Mouse (Mus musculus) heart, postnatal 0 days (tissue): ENCODE measurements around the gene Srf. TPM values are rescaled to one million over a fixed set of nuclear protein-coding genes. Genes with fewer than 3 reads are reported as not detected.

Experiments used
- ATAC-seq: fragments of 200-750 bp; cut with Nextera tagmentation; 2 replicates; pipeline ENCODE4 v1.8.0; 2017; ENCODE audit warnings: low read depth, moderate number of reproducible peaks, moderate library complexity; ENCODE audit not compliant: insufficient read depth
- DNase-seq: peaks from one replicate; pipeline ENCODE4 v3.0.0-alpha.2; 2016; ENCODE audit warnings: low spot score
- H3K27ac ChIP-seq: fragments of 300-500 bp; sonication (generic); 2 replicates; pipeline ENCODE4 v1.5.1; 2014; ENCODE audit warnings: low read depth, mild to moderate bottlenecking
- H3K27me3 ChIP-seq: fragments of 300-500 bp; sonication (generic); 2 replicates; pipeline ENCODE4 v1.6.1; 2014; ENCODE audit warnings: low read length, mixed read lengths; ENCODE audit not compliant: control insufficient read depth, insufficient read depth
- H3K36me3 ChIP-seq: fragments of 300-500 bp; sonication (generic); replicated peaks from 2 replicates; pipeline ENCODE4 v1.6.1; 2014; ENCODE audit warnings: low read length, mixed read lengths; ENCODE audit not compliant: control insufficient read depth, insufficient read depth
- H3K4me1 ChIP-seq: fragments of 300-500 bp; sonication (generic); 2 replicates; pipeline ENCODE4 v1.6.1; 2014; ENCODE audit warnings: antibody characterized with exemption; ENCODE audit not compliant: control insufficient read depth, insufficient read depth
- H3K4me2 ChIP-seq: fragments of 300-500 bp; sonication (generic); 2 replicates; pipeline ENCODE4 v1.6.1; 2014; ENCODE audit warnings: low read depth, mild to moderate bottlenecking, low read length, moderate library complexity
- H3K4me3 ChIP-seq: fragments of 300-500 bp; sonication (generic); 2 replicates; pipeline ENCODE4 v1.5.1; 2014; ENCODE audit warnings: low read depth, low read length
- H3K9ac ChIP-seq: fragments of 300-500 bp; sonication (generic); replicated peaks from 2 replicates; pipeline ENCODE4 v1.6.1; 2014; ENCODE audit warnings: low read depth, low read length, mixed read lengths
- H3K9me3 ChIP-seq: fragments of 300-500 bp; sonication (generic); replicated peaks from 2 replicates; pipeline ENCODE4 v1.6.1; 2016; ENCODE audit warnings: low read length; ENCODE audit not compliant: control insufficient read depth
- CTCF ChIP-seq: IDR thresholded peaks from 2 replicates; pipeline ENCODE4 v1.5.1; 2016; ENCODE audit warnings: antibody characterized with exemption, control low read depth, low read depth
- EP300 ChIP-seq: IDR thresholded peaks from 2 replicates; pipeline ENCODE4 v1.6.1; 2016; ENCODE audit warnings: antibody characterized with exemption, low read depth
- WGBS: fragments of 180-500 bp; shearing (Covaris S2); extraction: QIAGEN DNeasy Blood & Tissue Kit; methylation state at CpG from one replicate; pipeline ENCODE4 v1.1.7; 2014; 5-methylcytosine and 5-hydroxymethylcytosine counted together
- polyA plus RNA-seq: library from polyadenylated mRNA; unstranded; fragments of >200 nt; fragmentation: Nextera tagmentation; extraction: Ambion mirVana; gene quantifications from 2 replicates; pipeline ENCODE4 v1.2.1, GENCODE M21; 2015
- total RNA-seq: library from RNA; depleted of rRNA; stranded (reverse); fragments of >200 nt; gene quantifications from 2 replicates; pipeline ENCODE4 v1.2.3, GENCODE M21; 2014; ENCODE audit warnings: low replicate concordance; rRNA removed

Gene Srf
- 192 and 271 TPM in 2 replicates for total RNA-seq
- 6.4 and 8.8 TPM in 2 replicates for polyA plus RNA-seq

- H3K9me3 ChIP-seq, result no peaks in the 10 kb centered on the region
- ATAC-seq, result peak; percentile 87
- H3K9ac ChIP-seq, result peak within 1 kb of the TSS; percentile 100
- peak within 1 kb of the TSS; percentile 99 for H3K27ac ChIP-seq
- peak within 1 kb of the TSS; percentile 83 for H3K4me2 ChIP-seq
- DNase-seq, result peak; percentile 99
- WGBS, result under 1% methylated on average over 84 of the region's 87 CpGs
- TF ChIP-seq CTCF (0 out of 2 replicates have a peak, but pooled peaks have one; percentile 1), EP300 (0 out of 2 replicates have a peak, but pooled peaks have one; percentile 44)
- H3K27me3 ChIP-seq, result no peaks in the 10 kb centered on the region
- peaks cover 9% of the 10 kb centered on the region for H3K36me3 ChIP-seq
- peaks cover 17% of the 10 kb centered on the region; the same call in 1 of the 2 replicates for H3K4me1 ChIP-seq
- peak within 1 kb of the TSS; percentile 99 for H3K4me3 ChIP-seq
These were observed at the start of gene Srf for GRCm38 (mm10) chr17:46555673-46556583. Srf (minus strand) TSS chr17:46556175.

- DNase-seq, result no peak
- Histone ChIP-seq H3K36me3 (no peaks in the 10 kb centered on the region), H3K9me3 (no peaks in the 10 kb centered on the region), H3K4me1 (0 out of 2 replicates have a peak, but pooled peaks cover 4% of the 10 kb centered on the region), H3K4me3 (no peak overlapping the region), H3K4me2 (no peak overlapping the region), H3K9ac (no peak overlapping the region), H3K27ac (no peak overlapping the region), H3K27me3 (no peaks in the 10 kb centered on the region)
- WGBS, result 79% methylated on average over 5 of the region's 5 CpGs
- TF ChIP-seq EP300, result no peak
- TF ChIP-seq CTCF, result no peak
- no peak for ATAC-seq
These were observed 49.2 kb upstream of the Srf start for GRCm38 (mm10) chr17:46605126-46605525.

- Histone ChIP-seq H3K36me3 (no peaks in the 10 kb centered on the region), H3K27me3 (no peaks in the 10 kb centered on the region), H3K27ac (no peak overlapping the region), H3K9me3 (no peaks in the 10 kb centered on the region), H3K4me3 (no peak overlapping the region), H3K4me2 (no peak overlapping the region), H3K9ac (no peak overlapping the region), H3K4me1 (no peaks in the 10 kb centered on the region)
- WGBS, result 96% methylated on average over 4 of the region's 4 CpGs
- no peak for TF ChIP-seq EP300
- TF ChIP-seq CTCF, result no peak
- ATAC-seq, result no peak
- no peak for DNase-seq
These were observed 47.3 kb upstream of the Srf start for GRCm38 (mm10) chr17:46603229-46603628.

GRCm38 (mm10) chr17:46602212-46602611, 46.2 kb upstream of the Srf start:
- Histone ChIP-seq H3K4me3 (no peak overlapping the region), H3K4me1 (no peaks in the 10 kb centered on the region), H3K9ac (no peak overlapping the region), H3K27me3 (no peaks in the 10 kb centered on the region), H3K36me3 (no peaks in the 10 kb centered on the region), H3K9me3 (no peaks in the 10 kb centered on the region), H3K27ac (peak overlapping the region; percentile 26; the same call in 1 of the 2 replicates), H3K4me2 (no peak overlapping the region)
- no peak for TF ChIP-seq CTCF
- TF ChIP-seq EP300, result no peak
- peak; percentile 35 for DNase-seq
- 14% methylated on average over 9 of the region's 9 CpGs for WGBS
- peak; percentile 27; the same call in 1 of the 2 replicates for ATAC-seq

- ATAC-seq (no peak), DNase-seq (no peak)
- no peak for TF ChIP-seq EP300
- TF ChIP-seq CTCF, result no peak
- Histone ChIP-seq H3K4me1 (no peaks in the 10 kb centered on the region), H3K4me2 (no peak overlapping the region), H3K9me3 (no peaks in the 10 kb centered on the region), H3K27ac (no peak overlapping the region), H3K9ac (no peak overlapping the region), H3K36me3 (no peaks in the 10 kb centered on the region), H3K4me3 (no peak overlapping the region), H3K27me3 (no peaks in the 10 kb centered on the region)
- 94% methylated on average over 2 of the region's 2 CpGs for WGBS
These were observed 44.6 kb upstream of the Srf start for GRCm38 (mm10) chr17:46600569-46600968.
